Mouse (Mus musculus) fibroblast of lung, adult 2 months (primary cell): Measurements from ENCODE around the gene Alkbh1.

ENCODE experiments used
- DNase-seq: peaks from one replicate; pipeline ENCODE4 v3.0.0-alpha.2; 2011; ENCODE audit warnings: low read depth

Gene Alkbh1

DNA sequence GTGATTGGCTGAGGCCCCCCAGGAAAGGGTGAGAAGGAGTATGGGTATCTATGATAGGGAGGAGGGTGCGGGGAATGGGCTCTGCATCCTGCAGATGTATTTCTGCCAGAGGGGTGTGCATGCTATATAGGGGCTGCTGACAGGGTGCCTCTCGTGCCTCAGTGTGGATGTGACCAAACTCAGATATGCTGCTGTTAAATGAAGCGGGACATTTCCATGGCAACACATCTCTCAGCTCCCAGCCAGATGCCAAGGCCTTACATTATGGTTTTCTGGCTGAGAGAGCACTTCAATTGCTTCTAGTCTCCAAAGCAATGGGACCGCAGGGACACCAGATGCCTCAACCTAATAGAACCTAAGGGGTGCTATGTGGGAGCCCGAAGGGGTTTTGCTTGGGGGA, 24.9 kb downstream of the Alkbh1 start:
- no peak for DNase-seq

- DNase-seq = no peak
Observed at GRCm38 (mm10) chr12:87416690-87417089, 27.1 kb downstream of the Alkbh1 start.

- no peak for DNase-seq
Observed at GRCm38 (mm10) chr12:87415358-87415757, 28.5 kb downstream of the Alkbh1 start.

DNA sequence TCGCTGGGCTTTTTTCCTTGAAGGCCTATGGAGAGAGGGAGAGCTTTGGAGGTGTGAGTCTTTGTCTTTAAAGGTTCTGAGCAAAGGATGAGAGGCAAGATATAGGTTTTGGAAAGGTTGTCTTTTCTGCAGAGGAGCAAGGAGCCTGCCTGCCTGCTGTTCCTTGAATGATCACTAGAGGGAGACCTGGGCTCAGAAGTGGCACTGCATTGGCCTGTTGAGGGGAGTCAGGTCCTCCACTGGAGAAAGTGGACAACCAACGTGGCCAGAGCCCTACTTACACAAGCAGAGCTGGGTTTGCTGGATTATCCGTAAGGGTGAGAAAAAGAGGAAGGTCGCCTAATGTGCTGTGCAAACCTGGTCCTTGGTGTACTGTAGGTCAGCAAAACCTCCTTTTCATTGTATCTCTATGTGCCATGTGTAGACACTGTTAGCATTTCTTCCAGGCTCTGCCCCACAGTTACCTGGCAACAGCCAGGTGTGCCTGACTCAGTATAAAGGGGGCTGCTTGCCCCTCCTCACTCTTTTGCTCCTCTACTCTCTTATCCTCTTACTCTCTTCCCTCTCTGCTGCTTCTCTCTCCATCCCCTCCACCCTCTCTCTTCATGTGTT, 30.5 kb downstream of the Alkbh1 start:
- DNase-seq = no peak

GRCm38 (mm10) chr12:87410999-87411398, 32.8 kb downstream of the Alkbh1 start:
- no peak for DNase-seq

- no peak for DNase-seq
Observed at GRCm38 (mm10) chr12:87409123-87409522, 34.7 kb downstream of the Alkbh1 start.

- DNase-seq = no peak
Observed at GRCm38 (mm10) chr12:87407869-87408605, 35.8 kb downstream of the Alkbh1 start.

DNA sequence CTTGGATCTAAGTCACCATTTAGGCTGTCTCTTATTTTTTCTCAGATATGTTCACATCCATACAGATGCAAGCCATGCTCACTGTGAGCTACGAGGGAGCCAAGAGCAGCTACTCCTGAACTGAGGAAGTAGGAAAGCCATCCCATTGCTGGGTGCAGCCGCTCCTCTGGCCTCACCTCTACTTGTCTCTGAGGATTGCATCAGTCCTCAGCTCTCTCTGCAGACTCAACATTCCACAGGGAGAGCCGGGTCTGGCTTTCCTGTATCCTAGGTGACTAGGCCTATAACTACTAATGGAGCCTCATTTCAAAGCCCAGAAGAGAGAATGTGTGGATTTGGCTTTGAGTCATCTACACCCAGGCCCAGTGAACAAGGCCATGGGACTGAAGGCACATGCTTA, 38.1 kb downstream of the Alkbh1 start:
- DNase-seq = no peak

DNA sequence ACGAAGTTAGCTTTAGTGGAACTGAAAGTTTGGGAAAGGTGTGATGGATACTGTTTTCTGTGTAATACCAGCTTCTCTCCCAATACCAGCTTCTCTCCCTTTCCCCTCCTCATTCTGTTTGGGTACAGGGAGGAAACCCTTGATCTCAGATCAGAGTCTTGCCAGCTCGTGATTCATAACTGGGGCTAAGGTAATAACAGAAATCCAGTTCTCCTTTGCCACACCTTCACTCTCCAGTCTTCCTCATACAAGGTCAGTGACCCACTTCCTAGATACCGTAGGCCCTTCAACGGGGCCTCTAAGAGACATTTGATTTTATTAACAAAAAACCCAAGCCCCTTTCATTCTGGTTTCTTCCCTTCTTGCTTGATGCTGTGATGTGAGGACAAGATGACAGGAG, 38.7 kb downstream of the Alkbh1 start:
- DNase-seq = no peak

DNA sequence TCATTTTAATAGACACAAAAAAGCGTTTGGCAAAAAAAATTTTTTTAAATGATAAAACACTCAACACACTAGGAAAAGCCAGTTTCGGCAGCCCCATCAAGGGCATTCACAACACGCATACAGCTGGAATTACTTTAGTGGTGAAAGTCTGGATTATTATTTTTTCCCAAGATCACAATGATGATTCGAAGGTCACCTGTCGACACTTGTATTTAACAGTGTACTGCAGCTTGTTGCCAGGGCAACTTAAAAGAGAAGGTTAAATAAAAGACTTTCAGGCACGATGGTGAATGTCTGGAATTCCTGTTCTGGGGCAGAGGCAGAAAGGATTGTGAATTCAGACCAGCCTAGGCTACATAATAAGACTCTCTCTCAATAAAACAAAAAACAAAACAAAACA, 41.9 kb downstream of the Alkbh1 start:
- DNase-seq = no peak

- DNase-seq = no peak
Observed at GRCm38 (mm10) chr12:87399119-87399819, 44.5 kb downstream of the Alkbh1 start.

DNA sequence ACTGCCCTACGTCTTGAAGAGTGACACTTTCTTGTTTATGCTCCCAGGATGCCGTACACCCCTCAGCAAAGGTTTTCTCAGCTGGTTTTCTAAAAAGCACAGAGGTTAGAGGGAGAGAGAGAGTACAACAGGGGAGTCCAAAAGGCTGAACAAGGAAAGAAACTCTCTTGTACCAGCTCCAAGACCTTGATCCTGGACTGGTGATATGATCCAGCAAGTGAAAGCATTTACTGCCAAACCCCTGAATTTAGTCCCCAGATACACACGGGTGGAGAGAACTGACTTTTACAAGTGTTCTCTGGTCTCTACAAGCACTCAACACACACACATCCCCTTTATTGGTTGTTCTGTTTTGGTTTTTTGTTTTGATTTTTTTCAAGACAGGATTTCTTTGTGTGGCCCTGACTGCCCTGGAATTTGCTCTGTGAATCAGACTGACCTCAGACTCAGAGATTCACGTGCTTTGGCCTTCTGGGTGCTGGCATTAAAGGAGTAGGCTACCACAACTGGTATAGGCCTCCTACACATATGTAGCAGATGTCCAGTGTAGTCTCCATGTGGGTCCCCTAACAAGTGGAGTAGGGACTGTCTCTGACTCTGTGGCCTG, 45.9 kb downstream of the Alkbh1 start:
- no peak for DNase-seq

DNA sequence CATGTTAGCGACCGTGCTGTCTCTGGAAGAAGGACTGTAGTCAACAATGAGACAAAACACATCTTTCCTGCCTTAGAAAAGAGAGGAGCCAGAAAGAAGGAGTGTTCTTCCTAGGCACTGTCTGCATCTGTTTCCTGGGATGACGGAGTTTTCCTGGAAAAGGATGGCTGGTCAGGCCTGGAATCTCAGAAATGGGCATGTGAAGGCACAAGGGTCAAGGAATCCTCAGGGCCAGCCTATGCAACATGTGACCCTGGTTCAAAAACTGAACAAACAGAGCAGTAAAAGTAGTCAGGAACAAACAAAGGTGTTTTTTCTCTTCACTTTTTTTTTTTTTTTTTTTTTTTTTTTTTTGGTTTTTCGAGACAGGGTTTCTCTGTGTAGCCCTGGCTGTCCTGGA, 46.7 kb downstream of the Alkbh1 start:
- DNase-seq = no peak

- DNase-seq = no peak
Observed at GRCm38 (mm10) chr12:87394316-87394715, 49.5 kb downstream of the Alkbh1 start.

- DNase-seq = no peak
Observed at GRCm38 (mm10) chr12:87393447-87394145, 50.2 kb downstream of the Alkbh1 start.

DNA sequence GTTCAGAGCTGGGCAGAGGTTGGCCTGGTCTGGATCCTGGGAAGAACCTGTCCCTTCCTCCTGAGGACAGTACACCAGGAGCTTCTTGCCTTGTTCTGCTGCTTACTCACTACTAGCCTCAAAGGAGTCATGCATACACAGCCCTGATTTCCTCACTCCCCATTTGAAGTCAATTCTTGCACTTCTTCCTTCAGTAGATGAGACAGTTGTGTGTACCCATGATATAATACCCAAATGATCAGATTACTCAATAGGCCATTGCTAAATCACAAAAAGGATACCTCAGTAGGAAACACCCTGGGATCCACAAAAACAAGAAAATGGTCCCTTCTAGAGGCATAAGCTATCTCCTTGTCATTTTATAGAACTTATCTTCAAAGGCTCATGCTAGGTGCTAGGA, 52.5 kb downstream of the Alkbh1 start:
- no peak for DNase-seq

DNA sequence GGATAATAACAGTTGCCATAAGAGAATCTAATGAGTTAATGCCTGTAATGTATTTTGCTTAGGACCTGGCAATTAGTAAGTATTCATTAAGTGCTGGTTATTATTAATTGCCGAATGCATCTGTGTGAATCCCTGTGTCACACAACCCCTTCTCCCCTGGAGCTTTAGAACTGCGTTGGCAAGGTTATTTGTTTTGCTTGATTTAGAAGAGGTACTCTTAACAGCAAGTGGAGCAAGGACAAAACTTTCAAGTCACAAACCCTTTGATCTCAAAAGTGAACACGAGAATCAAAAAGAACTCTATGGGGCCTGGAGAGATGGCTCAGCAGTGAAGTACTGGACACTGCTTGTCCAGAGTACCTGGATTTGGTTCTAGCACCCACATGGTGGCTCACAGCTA, 54.6 kb downstream of the Alkbh1 start:
- no peak for DNase-seq

DNA sequence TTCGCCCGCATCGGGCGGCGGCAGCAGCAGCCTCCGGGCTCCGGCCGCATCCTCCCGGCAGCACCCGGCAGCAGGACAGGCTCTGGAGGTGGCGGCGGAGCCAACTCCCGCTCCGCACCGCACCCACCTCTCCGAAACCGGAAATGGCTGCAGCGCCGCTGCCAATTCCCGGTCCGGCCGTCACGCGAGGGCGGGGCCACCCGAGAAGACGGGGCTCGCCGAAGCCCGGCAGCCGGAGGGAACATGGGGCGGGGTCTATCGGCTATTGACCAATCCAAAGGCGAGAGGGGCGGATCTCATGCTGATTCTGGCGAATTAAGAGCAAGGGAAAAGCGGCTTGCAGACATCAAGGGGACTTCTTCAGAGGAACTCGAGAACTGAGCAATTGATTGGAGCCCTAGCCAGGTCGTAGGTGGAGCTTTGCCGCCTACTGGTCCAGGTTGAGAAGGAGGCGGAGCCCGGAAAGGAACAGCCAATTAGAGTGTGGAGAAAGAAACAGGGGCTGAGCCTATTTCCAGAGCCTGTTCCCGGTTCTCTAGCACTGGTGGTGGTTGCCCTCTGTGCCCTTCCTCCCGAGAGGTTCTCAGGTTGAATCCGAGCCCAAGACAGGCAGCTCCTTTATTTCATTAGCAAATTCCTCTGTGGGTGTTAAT, 55.6 kb downstream of the Alkbh1 start, which contains the start of gene Sptlc2:
TSS of gene Sptlc2 (minus strand) at position 234 of the 653 bp plus-strand sequence.
- peak; percentile 100 for DNase-seq

- no peak for DNase-seq
Observed at GRCm38 (mm10) chr12:87387171-87388121, 56.4 kb downstream of the Alkbh1 start.

- no peak for DNase-seq
Observed at GRCm38 (mm10) chr12:87385051-87385450, 58.8 kb downstream of the Alkbh1 start.

GRCm38 (mm10) chr12:87381380-87381682, 62.5 kb downstream of the Alkbh1 start:
- no peak for DNase-seq
